ENCODE assay signal across 28 mouse cellular contexts in the genomic region with DNA sequence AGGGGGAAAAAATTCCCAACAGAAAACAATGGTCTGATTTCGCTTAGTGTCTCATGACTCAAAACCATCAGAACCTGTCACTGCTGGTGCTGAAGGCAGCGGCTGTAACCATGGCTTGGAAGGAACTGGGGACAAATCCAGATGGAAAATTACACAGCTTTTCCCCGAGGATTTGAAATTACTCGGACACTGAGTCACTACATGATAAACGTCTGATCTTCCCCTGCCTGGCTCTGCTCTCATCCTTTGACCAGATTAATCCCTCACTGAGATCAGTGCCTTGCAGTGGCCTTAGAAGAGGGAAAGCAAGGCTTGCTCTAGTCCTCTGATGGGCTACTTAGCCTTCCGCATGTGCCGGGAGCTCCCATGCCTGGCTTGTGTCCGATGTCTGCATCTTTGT.
A peak's percentile ranks its signal among the peaks of the same experiment; 100 is the strongest.
DNase-seq lines count a peak whose midpoint lies in the region; ATAC-seq lines count a peak whose summit lies in the region.
"Had no signal": no experiment of that assay in that cellular context is flagged by ENCODE, and none has a peak within 500 bp of the region (broad histone marks: within the 10 kb centered on the region; RNA-seq: fewer than 3 reads in every experiment).

No protein-coding gene starts in this region.

- no peaks in the 10 kb centered on the region for H3K9me3 ChIP-seq in hindbrain, embryonic 12.5 days (replicated peaks)
- no peaks in the 10 kb centered on the region for H3K9me3 ChIP-seq in hindbrain, embryonic 11.5 days (ENCODE audit: control insufficient read depth, low read length)
- H3K9me3 ChIP-seq in midbrain, embryonic 14.5 days (ENCODE audit: control insufficient read depth, low read length) = no peaks in the 10 kb centered on the region
- H3K9me3 ChIP-seq in midbrain, embryonic 16.5 days (replicated peaks; ENCODE audit: control insufficient read depth, low read length, poor library complexity, severe bottlenecking) = no peaks in the 10 kb centered on the region
- H3K9me3 ChIP-seq: embryonic facial prominence, embryonic 13.5 days; forebrain, embryonic 15.5 days had no signal

- H3K27me3 ChIP-seq in hindbrain, embryonic 12.5 days = no peaks in the 10 kb centered on the region
- H3K27me3 ChIP-seq in hindbrain, embryonic 11.5 days (ENCODE audit: control insufficient read depth, insufficient read depth, low read length) = no peaks in the 10 kb centered on the region
- no peaks in the 10 kb centered on the region for H3K27me3 ChIP-seq in midbrain, embryonic 14.5 days (ENCODE audit: control insufficient read depth, insufficient read depth, low read length)
- H3K27me3 ChIP-seq in midbrain, embryonic 16.5 days (ENCODE audit: control insufficient read depth, insufficient read depth, low read depth, low read length) = no peaks in the 10 kb centered on the region
- H3K27me3 ChIP-seq: embryonic facial prominence, embryonic 13.5 days; forebrain, embryonic 15.5 days; Patski had no signal

- H3K36me3 ChIP-seq in hindbrain, embryonic 12.5 days = no peaks in the 10 kb centered on the region
- H3K36me3 ChIP-seq in hindbrain, embryonic 11.5 days (ENCODE audit: control insufficient read depth, insufficient read depth, low read length) = no peaks in the 10 kb centered on the region
- H3K36me3 ChIP-seq in midbrain, embryonic 14.5 days (ENCODE audit: control insufficient read depth, insufficient read depth, low read length) = no peaks in the 10 kb centered on the region
- H3K36me3 ChIP-seq in midbrain, embryonic 16.5 days (ENCODE audit: control insufficient read depth, insufficient read depth, low read length) = no peaks in the 10 kb centered on the region
- H3K36me3 ChIP-seq: embryonic facial prominence, embryonic 13.5 days; forebrain, embryonic 10.5 days; forebrain, embryonic 15.5 days; G1E had no signal

- intact Hi-C loops in heart, postnatal 25 days (cut with DNase I) = no loop called here

- WGBS in hindbrain, embryonic 12.5 days = 53% methylated on average over 8 of the region's 8 CpGs
- WGBS in hindbrain, embryonic 11.5 days = 59% methylated on average over 8 of the region's 8 CpGs
- 29% methylated on average over 8 of the region's 8 CpGs for whole genome bisulfite sequencing in midbrain, embryonic 14.5 days
- 23% methylated on average over 8 of the region's 8 CpGs for WGBS in midbrain, embryonic 16.5 days

- no peak overlapping the region for H3K9ac ChIP-seq in hindbrain, embryonic 12.5 days
- no peak overlapping the region for H3K9ac ChIP-seq in hindbrain, embryonic 11.5 days (ENCODE audit: low read depth, low read length)
- no peak overlapping the region for H3K9ac ChIP-seq in midbrain, embryonic 14.5 days (replicated peaks; ENCODE audit: low read length)
- H3K9ac ChIP-seq in midbrain, embryonic 16.5 days (ENCODE audit: low read depth, low read length) = no peak overlapping the region
- H3K9ac ChIP-seq: embryonic facial prominence, embryonic 13.5 days; forebrain, embryonic 15.5 days; liver, embryonic 14.5 days had no signal

- peak; percentile 22 to 31 for DNase-seq in heart, adult 18-20 months
- DNase-seq in heart, postnatal 25 days (ENCODE audit: low spot score) = no peak
- no peak for DNase-seq in hindbrain, embryonic 11.5 days (ENCODE audit: low spot score)
- peak; percentile 32 for DNase-seq in midbrain, embryonic 14.5 days
- peak; percentile 6 for DNase-seq in heart, postnatal 4 days
- no peak for DNase-seq in embryo, embryonic 10 days (ENCODE audit: low spot score)
- DNase-seq: adrenal gland, postnatal 10 days; cerebellum, adult 11-12 months; cerebellum, adult 9-11 months; gastrocnemius, adult 2 months; layer of hippocampus, adult 9-11 months; liver; lung, adult 2 months; lung, postnatal 10 days; right cerebral cortex, adult 18-20 months; spleen, adult 18-20 months; thymus, postnatal 14 days had no signal

- no peak overlapping the region for H3K4me3 ChIP-seq in hindbrain, embryonic 12.5 days
- H3K4me3 ChIP-seq in hindbrain, embryonic 11.5 days (ENCODE audit: low read depth, low read length) = no peak overlapping the region
- no peak overlapping the region for H3K4me3 ChIP-seq in midbrain, embryonic 14.5 days (replicated peaks; ENCODE audit: low read depth, low read length)
- no peak overlapping the region for H3K4me3 ChIP-seq in midbrain, embryonic 16.5 days (ENCODE audit: low read depth, low read length)
- H3K4me3 ChIP-seq: embryonic facial prominence, embryonic 13.5 days; forebrain, embryonic 10.5 days; forebrain, embryonic 15.5 days; gastrocnemius, adult 2 months had no signal

- no peak overlapping the region for H3K4me2 ChIP-seq in hindbrain, embryonic 12.5 days (replicated peaks)
- no peak overlapping the region for H3K4me2 ChIP-seq in hindbrain, embryonic 11.5 days (replicated peaks; ENCODE audit: low read depth, low read length)
- no peak overlapping the region for H3K4me2 ChIP-seq in midbrain, embryonic 14.5 days (ENCODE audit: low read length)
- no peak overlapping the region for H3K4me2 ChIP-seq in midbrain, embryonic 16.5 days (ENCODE audit: low read length)
- H3K4me2 ChIP-seq: embryonic facial prominence, embryonic 13.5 days; forebrain, embryonic 15.5 days had no signal

- no peak for ATAC-seq in hindbrain, embryonic 12.5 days (ENCODE audit: low FRiP score)
- no peak for ATAC-seq in hindbrain, embryonic 11.5 days (ENCODE audit: low FRiP score)
- ATAC-seq in midbrain, embryonic 14.5 days (ENCODE audit: low FRiP score, low TSS enrichment) = no peak
- ATAC-seq in midbrain, embryonic 16.5 days = no peak
- ATAC-seq: forebrain, embryonic 15.5 days; intestine, embryonic 16.5 days; Patski had no signal

- 0 out of 2 replicates have a peak overlapping the region, but pooled peaks have one; percentile 5 for H3K27ac ChIP-seq in hindbrain, embryonic 12.5 days
- H3K27ac ChIP-seq in hindbrain, embryonic 11.5 days (ENCODE audit: low read depth, low read length) = no peak overlapping the region
- H3K27ac ChIP-seq in midbrain, embryonic 14.5 days (replicated peaks; ENCODE audit: low read depth, low read length) = no peak overlapping the region
- H3K27ac ChIP-seq in midbrain, embryonic 16.5 days (ENCODE audit: low read length) = no peak overlapping the region
- H3K27ac ChIP-seq: embryonic facial prominence, embryonic 13.5 days; forebrain, embryonic 10.5 days; forebrain, embryonic 15.5 days; gastrocnemius, adult 2 months; kidney, postnatal 0 days; liver, embryonic 14.5 days; macrophage had no signal

- H3K4me1 ChIP-seq in hindbrain, embryonic 12.5 days = peaks cover 9% of the 10 kb centered on the region
- no peaks in the 10 kb centered on the region for H3K4me1 ChIP-seq in hindbrain, embryonic 11.5 days (replicated peaks; ENCODE audit: control insufficient read depth, insufficient read depth, low read length)
- H3K4me1 ChIP-seq in midbrain, embryonic 14.5 days (ENCODE audit: control insufficient read depth, insufficient read depth, low read length) = peaks cover 13% of the 10 kb centered on the region
- peaks cover 14% of the 10 kb centered on the region for H3K4me1 ChIP-seq in midbrain, embryonic 16.5 days (ENCODE audit: control insufficient read depth, insufficient read depth, low read length)
- H3K4me1 ChIP-seq: embryonic facial prominence, embryonic 13.5 days; forebrain, embryonic 15.5 days had no signal

Comparison
In these comparisons a context has a peak if more than half of its experiments do, and no peak if none do; other contexts are left out.
1. DNase-seq: peak in heart, adult 18-20 months (2 of 2), midbrain, embryonic 14.5 days (single experiment) and heart, postnatal 4 days (single experiment); none in heart, postnatal 25 days (single experiment), hindbrain, embryonic 11.5 days (single experiment) and embryo, embryonic 10 days (single experiment).